Mouse (Mus musculus): Measurements from ENCODE around the gene Aatf.

Aatf gene

GRCm38 (mm10) chr11:84521751-84522299 lies 8.5 kb upstream of the Aatf start:
- DNase-seq = no peak

DNA sequence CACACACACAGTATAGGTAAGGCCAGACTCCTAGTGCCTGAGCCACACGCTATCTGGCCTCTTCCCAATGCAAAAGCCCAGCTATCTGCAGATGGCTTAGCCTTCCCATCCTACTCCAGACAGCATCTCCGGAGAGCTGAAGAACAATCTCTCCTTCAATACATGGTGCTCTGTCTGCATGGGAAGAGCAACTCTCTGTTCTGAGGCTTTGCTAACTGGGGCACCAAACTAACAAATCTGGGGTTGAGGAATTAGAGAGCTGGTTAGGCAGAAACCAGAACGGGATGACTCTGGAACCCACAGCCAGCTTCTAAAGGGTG lies 7.7 kb upstream of the Aatf start:
- DNase-seq = no peak

- DNase-seq = no peak
Measured at GRCm38 (mm10) chr11:84520269-84521070, 7.1 kb upstream of the Aatf start.

- no peak for DNase-seq
Measured at GRCm38 (mm10) chr11:84519576-84520268, 6.4 kb upstream of the Aatf start.

- DNase-seq = no peak
Measured at GRCm38 (mm10) chr11:84519036-84519435, 5.7 kb upstream of the Aatf start.

GRCm38 (mm10) chr11:84518261-84518660 lies 4.9 kb upstream of the Aatf start:
- DNase-seq = no peak

DNA sequence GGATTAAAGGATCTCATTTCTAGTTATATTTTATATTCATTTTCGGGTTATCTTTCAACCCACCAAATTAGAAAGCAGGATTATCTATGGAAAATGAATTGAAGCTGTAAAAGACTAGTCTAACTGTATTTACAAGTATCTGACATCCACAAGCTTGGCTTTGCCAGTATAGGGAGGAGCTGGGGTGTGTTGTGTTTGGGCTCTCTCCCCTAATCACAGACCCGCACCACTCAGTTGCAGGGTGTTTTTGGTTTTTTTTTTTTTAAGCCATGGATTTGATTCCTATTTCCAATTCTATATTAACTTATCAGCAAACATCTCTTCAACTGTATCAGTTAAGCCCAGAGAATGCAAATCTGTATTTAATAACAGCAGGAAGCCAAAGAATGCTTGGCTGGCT lies 4.1 kb upstream of the Aatf start:
- DNase-seq = no peak

DNA sequence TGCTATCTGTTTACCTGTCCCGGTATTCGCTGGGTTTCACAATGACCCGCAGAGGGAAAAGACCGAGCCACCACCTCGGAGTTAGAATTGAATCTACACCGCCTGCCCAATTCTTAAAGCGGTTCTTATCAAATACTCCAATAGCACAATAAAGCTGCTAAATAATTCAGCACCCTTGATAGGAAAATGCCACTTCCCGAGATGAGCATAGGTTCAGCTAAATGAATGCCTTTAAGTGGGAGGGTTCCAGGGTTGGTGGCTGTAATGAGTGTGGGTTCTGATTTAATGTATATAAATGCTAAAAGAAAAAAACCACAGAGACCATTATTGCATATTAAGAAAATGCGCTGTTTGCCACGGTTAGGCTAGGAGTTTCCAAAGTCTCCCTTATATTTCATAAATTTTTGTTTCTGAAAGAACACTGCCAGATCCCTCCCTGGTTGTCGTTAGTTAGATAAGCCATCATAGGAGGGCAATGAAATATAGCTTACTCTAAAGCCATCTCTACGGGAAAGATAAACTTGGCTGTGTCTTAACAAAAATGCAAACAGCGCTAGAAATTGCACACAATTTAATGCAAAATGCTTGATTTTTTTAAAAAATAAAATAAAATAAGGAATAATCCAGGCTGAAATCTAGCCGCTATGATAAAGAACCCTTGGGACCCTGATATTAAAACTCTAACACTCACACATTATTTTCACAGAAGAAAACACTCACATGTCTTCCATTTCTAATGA lies 3.3 kb upstream of the Aatf start:
- DNase-seq = no peak

GRCm38 (mm10) chr11:84512031-84512430 lies 1.3 kb downstream of the Aatf start:
- no peak for DNase-seq

DNA sequence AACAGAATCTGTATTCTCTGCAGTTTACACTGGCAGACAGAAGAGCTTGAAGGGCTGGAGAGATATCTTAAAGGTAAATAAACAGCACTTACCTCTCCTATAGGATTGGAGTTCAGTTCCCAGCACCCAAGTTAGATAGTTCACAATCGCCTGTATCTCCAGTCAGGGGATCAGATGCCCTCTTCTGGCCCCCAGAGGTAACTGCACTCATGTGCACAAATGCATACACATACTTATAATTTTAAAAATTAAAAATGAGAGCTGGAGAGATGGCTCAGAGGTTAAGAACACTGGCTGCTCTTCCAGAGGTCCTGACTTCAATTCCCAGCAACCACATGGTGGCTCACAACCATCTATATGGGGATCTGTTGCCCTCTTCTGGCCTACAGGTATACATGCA lies 9.0 kb downstream of the Aatf start:
- DNase-seq = no peak

DNA sequence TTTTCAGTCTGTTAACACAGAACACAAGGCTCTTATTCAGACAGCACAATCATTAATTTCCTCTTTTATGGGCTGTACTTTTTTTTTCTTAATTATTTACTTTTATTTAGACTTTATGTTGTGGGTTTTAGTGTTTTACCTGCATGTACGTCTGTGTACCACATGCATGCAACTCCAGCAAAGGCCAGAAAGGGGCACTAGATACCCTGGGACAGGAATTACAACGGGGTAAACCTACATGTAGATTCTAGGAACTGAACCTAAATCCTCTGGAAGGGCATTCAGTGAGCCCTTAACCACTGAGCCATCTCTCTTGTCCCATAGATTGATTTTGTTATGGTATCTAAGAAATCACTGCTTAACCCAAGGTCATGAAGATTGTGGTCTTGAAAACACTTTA lies 15.4 kb downstream of the Aatf start:
- DNase-seq = peak; percentile 25

- DNase-seq = no peak
Measured at GRCm38 (mm10) chr11:84496901-84497300, 16.4 kb downstream of the Aatf start.

GRCm38 (mm10) chr11:84495774-84496173 lies 17.5 kb downstream of the Aatf start:
- no peak for DNase-seq

DNA sequence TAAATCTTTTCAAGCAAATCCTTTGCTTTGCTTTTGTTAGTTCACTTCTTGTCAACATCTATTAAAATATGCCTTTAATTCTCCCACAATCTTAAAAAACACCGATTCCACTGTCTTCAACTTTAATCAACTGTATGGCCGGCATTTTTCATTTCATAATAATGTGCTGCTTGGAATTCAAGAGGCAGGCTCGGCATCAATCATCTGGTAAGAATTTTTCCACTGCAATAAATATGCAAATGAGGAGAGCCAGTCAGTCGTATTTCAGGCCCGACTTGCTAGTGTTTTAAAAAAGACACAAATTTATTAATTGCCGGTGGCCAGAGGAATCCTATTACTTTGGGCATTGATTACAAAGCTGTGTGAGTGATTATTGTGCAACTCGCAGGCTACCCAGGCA lies 31.7 kb downstream of the Aatf start:
- DNase-seq = no peak

GRCm38 (mm10) chr11:84480451-84480850 lies 32.9 kb downstream of the Aatf start:
- DNase-seq = no peak

DNA sequence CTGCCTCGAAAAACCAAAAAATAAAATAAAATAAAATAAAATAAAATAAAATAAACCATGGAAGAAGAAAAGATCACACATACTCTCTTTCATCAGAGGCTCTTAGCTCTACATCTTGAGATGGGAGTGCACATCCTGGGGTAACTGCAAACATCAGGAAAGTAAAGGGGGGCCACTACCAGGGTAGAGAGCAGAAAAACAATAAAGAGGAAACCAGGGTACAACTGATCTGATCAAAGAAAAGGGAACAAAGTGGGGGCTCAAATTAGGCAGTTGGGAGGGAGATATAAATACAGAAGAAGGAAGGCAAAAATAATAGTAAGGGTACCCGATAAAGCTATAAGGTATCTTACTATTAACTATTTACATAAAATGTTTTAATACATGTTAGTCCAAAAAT lies 36.7 kb downstream of the Aatf start:
- no peak for DNase-seq

- DNase-seq = no peak
Measured at GRCm38 (mm10) chr11:84475991-84476390, 37.3 kb downstream of the Aatf start.

DNA sequence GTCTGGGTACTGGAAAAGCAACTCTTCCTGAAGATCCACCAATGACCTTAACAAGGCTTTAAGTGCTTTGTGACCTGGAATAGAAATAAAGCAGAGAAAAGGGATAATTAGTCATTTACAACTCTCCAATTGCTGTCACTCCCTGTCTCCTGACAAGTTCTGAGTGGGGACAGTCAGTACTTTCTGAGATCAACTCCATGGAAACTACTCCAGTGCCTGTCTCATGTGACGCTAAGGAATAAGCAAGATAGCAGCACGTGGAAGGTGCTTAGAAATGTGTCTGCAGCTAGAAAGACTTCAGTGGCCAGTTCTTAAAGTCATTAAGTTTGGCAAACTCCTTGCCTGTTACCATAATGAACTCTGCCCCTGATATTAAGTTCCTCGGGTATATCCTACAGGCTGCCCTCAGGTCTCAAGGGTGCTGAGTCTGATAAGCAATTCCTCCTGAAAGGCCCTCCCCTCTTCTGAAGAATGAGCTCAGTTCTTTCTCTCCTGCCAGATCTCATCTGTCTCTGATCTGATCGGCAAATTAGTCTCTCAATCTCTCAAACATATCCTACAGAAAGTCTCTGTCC lies 40.1 kb downstream of the Aatf start:
- DNase-seq = no peak

DNA sequence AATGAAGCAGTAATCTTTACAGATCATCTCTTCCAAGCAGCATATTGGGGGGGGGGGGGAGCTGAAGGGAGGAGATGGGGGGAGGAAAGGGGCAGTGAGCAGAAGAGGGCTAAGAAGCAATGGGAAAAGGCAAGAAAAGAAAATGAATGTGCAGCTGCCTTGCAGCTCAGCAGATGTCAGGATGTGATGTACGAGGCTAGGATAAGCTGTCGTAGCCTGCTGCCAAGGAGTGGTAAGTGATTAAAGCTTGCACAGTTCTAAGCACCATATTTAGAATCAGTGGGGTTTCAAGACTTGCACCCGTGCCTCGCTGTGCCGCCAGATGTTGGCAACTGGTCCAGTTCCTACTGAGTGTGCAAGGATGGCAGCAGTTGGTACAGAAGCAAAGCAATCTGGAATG lies 48.8 kb downstream of the Aatf start:
- no peak for DNase-seq

DNA sequence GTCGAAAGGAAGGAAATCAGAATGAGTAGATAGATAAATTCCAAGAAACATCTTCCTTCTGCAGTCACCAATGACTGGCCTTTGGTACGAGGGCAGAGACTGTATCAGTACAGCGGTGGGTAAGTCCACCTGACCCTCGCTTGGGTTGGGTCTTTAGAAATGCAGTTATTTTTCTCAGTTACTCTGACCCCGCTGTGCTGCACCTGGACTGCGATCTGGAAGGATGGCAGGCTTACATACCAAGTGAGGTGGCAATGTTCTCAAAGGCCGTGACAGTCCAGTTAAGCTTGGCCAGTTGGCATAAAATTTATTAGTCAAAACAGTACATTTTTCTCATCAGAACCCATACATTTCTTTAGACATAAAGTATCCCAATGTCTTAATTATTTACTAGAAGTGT lies 59.4 kb downstream of the Aatf start:
- DNase-seq = no peak

GRCm38 (mm10) chr11:84442554-84443331 lies 70.6 kb downstream of the Aatf start:
- DNase-seq = no peak

DNA sequence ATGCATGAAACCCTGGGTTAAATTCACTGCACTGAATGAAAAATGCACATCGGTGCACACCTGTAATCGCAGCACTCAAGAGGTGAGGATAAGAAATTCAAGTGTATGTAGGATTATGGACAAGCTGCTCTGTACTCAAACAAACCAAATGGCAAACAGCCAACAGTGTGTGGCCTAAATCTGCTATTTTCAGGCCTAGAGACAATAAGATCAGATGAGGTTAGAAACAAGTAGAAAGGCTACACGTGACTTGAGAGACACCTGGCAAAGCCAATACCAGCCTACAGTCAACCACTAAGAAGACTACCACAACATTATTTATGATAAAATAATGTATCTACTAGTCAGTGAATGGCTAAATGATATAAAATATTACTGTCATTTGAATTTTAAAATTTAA lies 72.9 kb downstream of the Aatf start:
- DNase-seq = no peak

GRCm38 (mm10) chr11:84434879-84435278 lies 78.4 kb downstream of the Aatf start:
- no peak for DNase-seq
